Mouse (Mus musculus): ENCODE data around the gene Steap3.

Gene Steap3

DNA sequence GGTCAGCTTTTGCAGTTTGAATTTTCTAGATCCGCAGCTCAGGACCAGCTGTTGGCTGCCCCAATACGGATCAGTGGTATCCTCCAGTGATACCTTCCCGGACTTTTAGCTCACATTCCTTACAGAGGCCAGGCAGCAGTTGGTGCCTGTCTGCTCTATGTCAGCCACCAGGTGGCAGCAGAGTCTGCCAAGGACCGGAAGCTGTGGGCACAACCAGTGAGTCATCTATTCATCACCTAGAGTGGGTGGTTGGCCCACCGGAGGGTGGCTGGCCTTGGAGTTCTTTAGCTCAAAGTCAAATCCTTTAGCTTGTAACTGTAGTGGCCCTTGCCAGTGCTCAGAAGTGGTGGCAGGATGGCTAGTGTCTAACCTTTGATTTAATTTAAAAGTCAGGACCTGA lies 75.3 kb downstream of the Steap3 start:
- DNase-seq (ENCODE audit: low spot score), result peak; percentile 64

DNA sequence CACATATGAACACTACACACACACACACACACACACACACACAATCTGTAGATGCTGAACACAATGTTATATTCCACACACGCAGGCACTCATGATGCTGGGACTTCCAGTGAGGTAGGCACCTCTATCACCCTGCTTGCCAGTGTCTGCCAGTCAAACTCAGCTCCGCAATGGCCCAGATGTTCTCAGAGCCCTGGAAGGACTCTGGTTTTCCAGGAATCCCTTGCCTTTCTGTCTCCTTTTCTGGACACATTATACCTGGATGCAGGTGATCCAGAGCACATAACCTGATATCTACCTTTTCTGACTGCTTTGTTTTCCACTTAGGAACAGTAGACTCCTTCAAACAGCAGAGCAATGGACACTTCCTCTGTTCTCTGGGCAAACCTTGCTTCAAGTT lies 75.8 kb downstream of the Steap3 start:
- no peak for DNase-seq (ENCODE audit: low spot score)

- no peak for DNase-seq (ENCODE audit: low spot score)
Observed at GRCm38 (mm10) chr1:120195947-120196346, 76.6 kb downstream of the Steap3 start.

GRCm38 (mm10) chr1:120193586-120193985 lies 78.9 kb downstream of the Steap3 start:
- no peak for DNase-seq (ENCODE audit: low spot score)

- no peak for DNase-seq (ENCODE audit: low spot score)
Observed at GRCm38 (mm10) chr1:120192321-120192720, 80.2 kb downstream of the Steap3 start.

- DNase-seq (ENCODE audit: low spot score), result no peak
Observed at GRCm38 (mm10) chr1:120190946-120191345, 81.6 kb downstream of the Steap3 start.

GRCm38 (mm10) chr1:120190300-120190699 lies 82.2 kb downstream of the Steap3 start:
- DNase-seq (ENCODE audit: low spot score), result no peak

DNA sequence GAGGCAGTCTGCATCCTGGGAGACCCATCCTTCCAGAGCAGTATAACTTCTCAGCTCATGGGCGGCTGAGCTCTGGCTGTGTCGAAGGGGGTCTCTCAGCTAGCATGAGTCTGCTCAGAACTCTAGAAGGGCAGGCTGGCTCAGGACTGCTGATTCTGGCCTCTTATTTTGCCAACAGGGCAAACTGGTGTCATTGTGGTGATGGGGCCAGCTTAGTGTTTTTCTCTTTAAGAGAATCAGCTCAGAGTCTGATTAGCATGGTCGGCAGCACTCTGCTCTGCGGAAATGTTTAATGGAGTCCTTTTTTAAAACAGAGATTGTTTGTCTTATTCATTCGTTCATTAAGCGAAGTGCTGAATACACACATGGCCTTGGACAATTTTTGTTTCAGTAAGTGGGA lies 83.3 kb downstream of the Steap3 start:
- no peak for DNase-seq (ENCODE audit: low spot score)

GRCm38 (mm10) chr1:120187059-120187458 lies 85.4 kb downstream of the Steap3 start:
- no peak for DNase-seq (ENCODE audit: low spot score)

DNA sequence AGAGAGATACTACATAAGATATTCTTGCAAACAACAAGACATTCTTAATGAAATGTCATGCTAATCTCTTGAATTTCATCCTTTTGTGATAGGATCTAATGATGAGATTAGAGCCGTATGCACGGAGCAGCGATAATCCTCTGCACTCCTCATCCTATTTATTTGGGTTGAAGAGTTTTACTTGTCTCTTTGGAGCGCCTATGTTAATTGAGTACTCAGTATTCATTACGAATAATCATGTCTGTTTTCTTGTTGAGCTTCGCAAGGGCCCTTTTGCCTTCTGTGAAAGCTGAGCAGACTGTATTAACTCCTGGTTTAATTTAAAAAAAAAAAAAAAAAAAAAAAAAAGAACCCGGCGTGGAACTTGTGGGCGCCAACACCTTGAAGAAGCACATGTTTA lies 85.8 kb downstream of the Steap3 start:
- DNase-seq (ENCODE audit: low spot score), result no peak

- no peak for DNase-seq (ENCODE audit: low spot score)
Observed at GRCm38 (mm10) chr1:120186204-120186603, 86.3 kb downstream of the Steap3 start.

- DNase-seq (ENCODE audit: low spot score), result no peak
Observed at GRCm38 (mm10) chr1:120177141-120177540, 95.4 kb downstream of the Steap3 start.

DNA sequence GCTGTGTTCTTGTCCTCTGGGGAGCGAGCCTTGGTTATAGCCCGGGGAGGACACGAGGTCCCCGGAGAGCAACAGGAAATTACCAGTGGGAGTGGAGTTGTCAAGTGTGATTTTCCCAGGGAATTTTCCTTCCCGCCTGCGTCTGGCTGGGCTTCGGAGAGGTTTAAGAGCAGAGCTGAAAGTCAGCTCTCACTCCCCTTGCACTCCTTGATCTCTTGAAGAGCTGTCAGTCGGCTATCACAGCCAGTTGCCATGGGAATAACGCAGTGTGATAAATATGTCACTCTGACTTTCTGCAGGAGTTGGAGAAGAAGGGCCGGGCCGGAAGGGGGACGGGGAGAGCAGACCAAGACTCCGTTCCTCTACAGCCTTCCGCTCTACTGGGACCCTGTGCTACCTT lies 96.2 kb downstream of the Steap3 start:
- DNase-seq (ENCODE audit: low spot score), result peak; percentile 56

DNA sequence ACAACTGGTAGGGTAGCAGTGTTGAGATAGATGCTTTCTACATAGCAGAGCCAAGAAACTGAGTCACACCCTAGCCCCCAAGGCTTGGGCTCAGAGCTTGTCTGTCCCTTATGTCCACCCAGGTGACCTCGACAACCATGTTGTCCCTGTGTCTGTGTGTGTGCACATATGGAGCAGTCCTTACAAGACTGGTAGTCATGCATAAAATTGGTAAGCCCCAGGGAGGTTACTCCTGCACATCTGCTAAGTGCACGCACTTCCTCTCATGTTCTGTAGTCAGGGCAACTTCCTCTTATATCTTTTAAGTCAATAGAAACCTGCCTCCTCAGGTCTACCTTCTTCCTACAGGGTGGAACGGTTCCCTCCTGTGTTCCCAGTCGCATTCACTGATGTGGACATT lies 97.5 kb downstream of the Steap3 start:
- peak; percentile 10 for DNase-seq (ENCODE audit: low spot score)

- DNase-seq (ENCODE audit: low spot score), result peak; percentile 34
Observed at GRCm38 (mm10) chr1:120171819-120172521, 100.5 kb downstream of the Steap3 start.

GRCm38 (mm10) chr1:120170307-120170706 lies 102.2 kb downstream of the Steap3 start:
- no peak for DNase-seq (ENCODE audit: low spot score)

DNA sequence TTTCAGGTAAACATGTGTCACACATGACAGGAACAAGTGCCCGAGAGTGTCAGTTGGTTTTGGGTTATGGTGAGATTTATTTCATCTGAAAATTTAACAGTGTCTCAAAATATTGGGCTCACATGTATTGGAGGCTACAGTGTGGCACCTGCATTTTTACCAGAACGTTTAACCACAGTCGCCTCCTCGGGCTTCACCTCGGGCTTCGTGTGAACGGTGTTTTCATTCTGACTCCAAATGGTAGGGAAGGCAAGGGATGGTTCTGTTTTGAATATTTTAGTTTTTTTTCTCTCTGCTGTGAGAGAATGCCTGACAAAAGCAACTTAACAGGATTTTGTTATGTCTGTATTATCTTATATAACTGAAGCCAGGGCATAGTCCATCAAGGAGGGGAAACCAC lies 103.8 kb downstream of the Steap3 start:
- DNase-seq (ENCODE audit: low spot score), result no peak

DNA sequence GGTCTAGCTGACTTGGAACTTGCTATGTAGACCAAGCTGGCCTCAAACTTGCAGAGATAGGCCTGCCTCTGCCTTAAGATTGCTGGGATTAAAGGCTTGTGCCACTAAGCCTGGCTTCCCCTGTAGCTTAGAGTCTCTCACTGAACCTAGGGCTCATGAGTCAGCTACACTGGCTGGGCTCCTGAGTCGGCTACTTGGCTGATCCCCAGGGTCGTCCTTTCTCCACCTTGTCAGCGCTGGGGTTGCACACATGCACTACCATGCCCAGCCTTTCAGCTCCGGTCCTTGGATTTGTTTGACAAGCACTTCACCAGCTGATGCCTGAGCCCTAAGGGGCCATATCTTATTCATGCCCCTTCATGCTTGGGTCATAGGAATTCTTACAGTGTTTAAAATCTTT lies 104.5 kb downstream of the Steap3 start:
- no peak for DNase-seq (ENCODE audit: low spot score)

DNA sequence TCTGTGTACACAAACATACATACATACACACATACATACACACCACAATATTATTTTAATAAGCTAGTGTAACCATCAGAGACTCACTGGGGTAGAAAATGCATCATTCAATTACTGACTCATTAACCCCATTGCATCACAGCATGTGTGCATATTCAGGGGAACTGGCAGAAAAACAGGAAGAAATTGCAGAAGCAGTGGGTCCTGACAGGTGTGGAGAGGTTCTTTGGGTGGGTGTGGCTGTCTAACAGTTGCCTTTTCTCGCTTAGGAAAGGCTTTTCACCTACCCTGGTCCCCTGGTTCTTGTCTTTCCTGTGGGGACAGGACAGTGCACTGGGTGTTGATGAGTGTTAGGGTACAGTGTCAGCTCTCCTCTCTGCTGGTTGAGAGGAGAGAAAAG lies 109.9 kb downstream of the Steap3 start:
- no peak for DNase-seq (ENCODE audit: low spot score)

- DNase-seq (ENCODE audit: low spot score), result no peak
Observed at GRCm38 (mm10) chr1:120161502-120161901, 111.0 kb downstream of the Steap3 start.

- DNase-seq (ENCODE audit: low spot score), result no peak
Observed at GRCm38 (mm10) chr1:120158474-120159127, 113.9 kb downstream of the Steap3 start.

DNA sequence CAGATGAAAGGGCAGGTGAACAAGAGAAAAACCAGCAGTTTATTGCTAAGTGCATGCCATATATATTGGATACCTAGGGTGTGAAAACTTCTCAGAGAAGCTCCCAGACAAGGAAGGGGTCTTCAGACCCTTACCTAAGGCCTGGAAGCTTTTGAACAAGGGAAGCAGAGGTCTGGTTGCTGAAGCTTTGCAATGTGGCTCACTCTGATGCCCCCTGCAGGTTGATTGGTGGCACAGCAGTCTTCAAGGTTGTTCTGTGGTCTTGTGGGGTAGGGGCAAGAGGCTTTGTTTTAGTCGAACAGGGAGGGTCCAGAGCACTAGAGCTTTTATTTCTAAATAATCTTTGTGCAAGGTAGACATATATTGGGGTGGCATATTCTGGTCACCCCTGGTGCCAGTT lies 117.2 kb downstream of the Steap3 start:
- DNase-seq (ENCODE audit: low spot score), result peak; percentile 10

DNA sequence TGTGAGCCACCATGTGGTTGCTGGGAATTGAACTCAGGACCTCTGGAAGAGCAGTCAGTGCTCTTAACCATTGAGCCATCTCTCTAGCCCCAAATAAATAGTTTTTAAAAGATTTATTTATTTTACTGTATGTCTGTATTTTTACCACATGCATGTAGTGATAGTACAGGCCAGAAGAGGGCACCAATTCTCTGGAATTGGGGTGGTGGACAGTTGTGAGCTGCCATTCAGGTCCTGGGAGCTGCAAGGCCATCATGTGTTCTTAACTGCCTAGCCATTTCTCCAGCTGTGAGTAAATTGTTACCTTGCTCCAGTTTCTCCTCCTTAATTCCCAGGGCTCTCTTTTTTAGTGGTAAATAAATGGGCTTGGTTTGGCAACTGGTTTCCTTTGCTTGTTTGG lies 118.3 kb downstream of the Steap3 start:
- DNase-seq (ENCODE audit: low spot score), result peak; percentile 14

DNA sequence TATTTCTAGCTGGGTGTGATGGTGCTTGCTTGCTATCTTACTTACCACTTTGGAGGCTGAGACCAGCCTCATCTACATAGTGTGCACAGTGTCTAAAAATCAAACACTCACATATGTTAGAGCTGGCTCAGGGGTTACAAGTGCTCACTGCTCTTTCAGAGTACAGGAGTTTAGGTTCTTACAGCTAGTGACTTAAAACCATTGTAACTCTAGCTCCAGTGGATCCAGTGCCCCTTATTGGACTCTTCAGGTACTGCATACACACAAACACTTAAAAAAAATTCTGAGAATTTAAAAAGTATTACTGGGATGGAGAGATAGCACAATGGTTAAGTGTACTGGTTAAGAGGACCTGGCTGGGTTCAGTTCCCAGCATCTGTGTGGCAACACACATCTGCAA lies 125.5 kb downstream of the Steap3 start:
- no peak for DNase-seq (ENCODE audit: low spot score)

All from lung, postnatal 25 days (tissue).